Mouse (Mus musculus) midbrain, embryonic 11.5 days (tissue): Measurements from ENCODE around the gene Nfkbid. TPM values are rescaled to one million over a fixed set of nuclear protein-coding genes. Genes with fewer than 3 reads are reported as not detected.

Experiments
- ATAC-seq: fragments of 200-750 bp; cut with Nextera tagmentation; 2 replicates; pipeline ENCODE4 v1.8.0; 2017; ENCODE audit warnings: moderate TSS enrichment, moderate library complexity; ENCODE audit not compliant: low FRiP score
- DNase-seq: peaks from one replicate; pipeline ENCODE4 v3.0.0; 2015; ENCODE audit warnings: low spot score; ENCODE audit errors: missing footprints
- H3K27ac ChIP-seq: fragments of 300-500 bp; sonication (generic); 2 replicates; pipeline ENCODE4 v1.5.1; 2014; ENCODE audit warnings: low read depth, low read length
- H3K27me3 ChIP-seq: fragments of 300-500 bp; sonication (generic); 2 replicates; pipeline ENCODE4 v1.6.1; 2014; ENCODE audit warnings: mild to moderate bottlenecking, low read length, moderate library complexity, mixed read lengths; ENCODE audit not compliant: control insufficient read depth, insufficient read depth
- H3K36me3 ChIP-seq: fragments of 300-500 bp; sonication (generic); 2 replicates; pipeline ENCODE4 v1.6.1; 2014; ENCODE audit warnings: mild to moderate bottlenecking, low read length, moderate library complexity, mixed read lengths; ENCODE audit not compliant: control insufficient read depth, insufficient read depth
- H3K4me1 ChIP-seq: fragments of 300-500 bp; sonication (generic); 2 replicates; pipeline ENCODE4 v1.6.1; 2014; ENCODE audit warnings: low read length; ENCODE audit not compliant: control insufficient read depth, insufficient read depth
- H3K4me2 ChIP-seq: fragments of 300-500 bp; sonication (generic); 2 replicates; pipeline ENCODE4 v1.6.1; 2014; ENCODE audit warnings: mild to moderate bottlenecking, moderate library complexity
- H3K4me3 ChIP-seq: fragments of 300-500 bp; sonication (generic); 2 replicates; pipeline ENCODE4 v1.5.1; 2014; ENCODE audit warnings: low read depth, low read length
- H3K9ac ChIP-seq: fragments of 300-500 bp; sonication (generic); 2 replicates; pipeline ENCODE4 v1.6.1; 2014; ENCODE audit warnings: low read length
- H3K9me3 ChIP-seq: fragments of 300-500 bp; sonication (generic); 2 replicates; pipeline ENCODE4 v1.6.1; 2016; ENCODE audit warnings: low read length; ENCODE audit not compliant: control insufficient read depth
- WGBS: fragments of 180-500 bp; shearing (Covaris S2); extraction: QIAGEN DNeasy Blood & Tissue Kit; methylation state at CpG from one replicate; pipeline ENCODE4 v1.1.7; 2014; 5-methylcytosine and 5-hydroxymethylcytosine counted together
- polyA plus RNA-seq: library from polyadenylated mRNA; unstranded; fragments of >200 nt; fragmentation: Nextera tagmentation; extraction: Ambion mirVana; gene quantifications from 2 replicates; pipeline ENCODE4 v1.2.1, GENCODE M21; 2014

Nfkbid gene
- polyA plus RNA-seq, 1 experiment from 2014 or later, result 1.2 TPM

GRCm38 (mm10) chr7:30454259-30454658 lies 32.7 kb downstream of the Nfkbid start:
- Histone ChIP-seq H3K9me3 (no peaks in the 10 kb centered on the region), H3K4me1 (peaks cover 20% of the 10 kb centered on the region), H3K27ac (no peak overlapping the region), H3K36me3 (no peaks in the 10 kb centered on the region), H3K4me3 (no peak overlapping the region), H3K4me2 (no peak overlapping the region; the same call in 1 of the 2 replicates), H3K27me3 (peaks cover 64% of the 10 kb centered on the region), H3K9ac (no peak overlapping the region)
- 10% methylated on average over 6 of the region's 6 CpGs for WGBS
- ATAC-seq (no peak), DNase-seq (no peak)

- peaks cover 20% of the 10 kb centered on the region for H3K4me1 ChIP-seq
- ATAC-seq, result no peak
- H3K27ac ChIP-seq, result no peak overlapping the region
- H3K4me2 ChIP-seq, result peak overlapping the region; percentile 48
- peaks cover 78% of the 10 kb centered on the region for H3K27me3 ChIP-seq
- no peaks in the 10 kb centered on the region for H3K9me3 ChIP-seq
- no peaks in the 10 kb centered on the region for H3K36me3 ChIP-seq
- no peak overlapping the region; the same call in 1 of the 2 replicates for H3K9ac ChIP-seq
- under 1% methylated on average over 9 of the region's 9 CpGs for WGBS
- peak; percentile 90 for DNase-seq
- H3K4me3 ChIP-seq, result peak overlapping the region; percentile 20
These were observed 35.0 kb downstream of the Nfkbid start for GRCm38 (mm10) chr7:30456487-30456886.

- ATAC-seq (peak; percentile 33; the same call in 1 of the 2 replicates), DNase-seq (peak; percentile 91)
- no peak overlapping the region for H3K27ac ChIP-seq
- peaks cover 20% of the 10 kb centered on the region for H3K4me1 ChIP-seq
- peaks cover 78% of the 10 kb centered on the region for H3K27me3 ChIP-seq
- WGBS, result under 1% methylated on average over 31 of the region's 31 CpGs
- H3K36me3 ChIP-seq, result no peaks in the 10 kb centered on the region
- peak overlapping the region; percentile 42 for H3K9ac ChIP-seq
- peak overlapping the region; percentile 48 for H3K4me2 ChIP-seq
- no peaks in the 10 kb centered on the region for H3K9me3 ChIP-seq
- peak overlapping the region; percentile 20 for H3K4me3 ChIP-seq
These were observed 35.5 kb downstream of the Nfkbid start for GRCm38 (mm10) chr7:30456911-30457628.

DNA sequence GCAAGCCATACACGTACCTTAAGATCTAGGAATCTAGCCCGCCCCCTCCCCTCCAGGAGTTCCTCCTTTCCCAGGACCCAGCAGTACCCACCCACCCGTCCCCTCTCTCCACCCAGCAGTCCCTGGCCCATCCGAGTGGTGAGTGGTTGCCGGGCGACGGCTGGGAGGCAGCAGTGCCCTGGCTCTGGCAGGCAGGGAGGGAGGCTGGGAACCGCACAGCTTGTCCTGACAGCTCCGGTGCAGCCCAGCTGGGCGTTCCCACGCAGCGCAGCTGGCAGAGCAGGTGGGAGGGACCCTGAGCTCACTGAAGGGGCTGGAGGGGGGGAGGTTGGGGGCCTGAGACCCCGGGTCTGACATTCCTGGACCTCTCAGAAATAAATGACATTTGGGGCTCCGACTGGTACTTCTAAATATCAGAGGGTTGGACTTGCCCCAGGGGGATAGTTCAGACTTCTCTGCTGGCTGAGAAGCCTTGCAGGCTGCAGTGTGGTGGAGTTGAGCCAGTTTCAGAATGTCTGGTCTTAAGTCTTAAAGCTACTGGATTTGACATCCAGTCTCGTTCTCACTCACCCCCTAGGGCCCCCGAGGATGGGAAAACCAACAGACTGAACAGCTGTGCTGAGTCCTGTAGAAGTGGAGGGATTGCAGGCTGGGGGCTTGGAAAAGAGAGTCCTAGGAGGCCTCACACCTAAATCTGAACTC lies 36.2 kb downstream of the Nfkbid start, which contains the start of the genes Kirrel2 and Nphs1:
TSS of gene Kirrel2 (minus strand) at position 62 of the 702 bp plus-strand sequence.
TSS of gene Nphs1 (plus strand) at position 687 of the 702 bp plus-strand sequence.
- Histone ChIP-seq H3K36me3 (no peaks in the 10 kb centered on the region), H3K4me1 (peaks cover 20% of the 10 kb centered on the region), H3K27ac (no peak within 1 kb of the TSS; the same call in 1 of the 2 replicates), H3K4me3 (peak within 1 kb of the TSS; percentile 20), H3K9me3 (no peaks in the 10 kb centered on the region), H3K27me3 (peaks cover 78% of the 10 kb centered on the region), H3K9ac (peak within 1 kb of the TSS; percentile 42), H3K4me2 (peak within 1 kb of the TSS; percentile 48)
- ATAC-seq (peak; percentile 81), DNase-seq (peak; percentile 92)
- under 1% methylated on average over 14 of the region's 16 CpGs for WGBS

DNA sequence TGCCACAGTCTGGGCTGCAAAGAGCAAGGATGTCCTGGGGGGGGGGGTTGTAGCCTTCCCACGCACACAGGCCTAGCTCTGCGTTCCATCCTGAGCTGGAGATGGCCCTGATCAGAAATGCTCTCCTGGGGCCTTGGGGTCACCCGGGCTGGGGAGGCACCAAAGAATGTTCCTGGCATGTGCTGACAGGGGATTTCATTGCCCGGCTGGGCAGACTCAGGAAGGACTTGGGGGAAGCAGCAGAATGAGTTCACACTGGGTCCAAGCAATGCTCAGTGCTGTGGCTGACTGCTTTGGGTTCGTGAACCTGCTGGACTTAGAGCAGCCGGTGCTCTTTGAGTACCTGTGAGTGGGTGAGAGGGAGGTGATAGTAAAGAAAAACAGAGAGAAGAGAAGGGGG lies 38.0 kb downstream of the Nfkbid start:
- Histone ChIP-seq H3K27me3 (peaks cover 71% of the 10 kb centered on the region), H3K9ac (no peak overlapping the region), H3K9me3 (no peaks in the 10 kb centered on the region), H3K4me1 (peaks cover 18% of the 10 kb centered on the region), H3K4me3 (no peak overlapping the region), H3K36me3 (no peaks in the 10 kb centered on the region), H3K4me2 (no peak overlapping the region), H3K27ac (no peak overlapping the region)
- ATAC-seq, result no peak
- no peak for DNase-seq
- 40% methylated on average over 6 of the region's 6 CpGs for WGBS

DNA sequence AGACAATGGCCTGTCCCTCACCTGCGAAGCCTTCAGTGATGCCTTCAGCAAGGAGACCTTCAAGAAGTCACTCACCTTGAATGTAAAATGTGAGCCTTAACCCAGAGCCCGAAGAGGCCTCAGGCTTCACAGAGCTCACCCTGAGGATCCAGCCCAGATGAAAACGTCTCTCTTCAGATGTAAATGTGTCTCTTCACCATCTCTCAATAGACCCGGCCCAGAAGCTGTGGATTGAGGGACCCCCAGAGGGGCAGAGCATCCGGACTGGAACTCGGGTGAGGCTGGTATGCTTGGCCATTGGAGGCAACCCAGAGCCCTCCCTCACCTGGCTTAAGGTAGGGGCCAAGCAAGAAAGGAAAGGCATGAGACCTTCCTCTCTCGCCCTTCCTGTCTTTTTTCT lies 42.0 kb downstream of the Nfkbid start:
- 16% methylated on average over 7 of the region's 7 CpGs for WGBS
- no peaks in the 10 kb centered on the region for H3K36me3 ChIP-seq
- no peak overlapping the region for H3K4me2 ChIP-seq
- no peak overlapping the region for H3K27ac ChIP-seq
- H3K9me3 ChIP-seq, result no peaks in the 10 kb centered on the region
- H3K9ac ChIP-seq, result no peak overlapping the region
- ATAC-seq (no peak), DNase-seq (no peak)
- H3K4me3 ChIP-seq, result no peak overlapping the region
- 0 out of 2 replicates have a peak, but pooled peaks cover 2% of the 10 kb centered on the region for H3K4me1 ChIP-seq
- H3K27me3 ChIP-seq, result peaks cover 64% of the 10 kb centered on the region

DNA sequence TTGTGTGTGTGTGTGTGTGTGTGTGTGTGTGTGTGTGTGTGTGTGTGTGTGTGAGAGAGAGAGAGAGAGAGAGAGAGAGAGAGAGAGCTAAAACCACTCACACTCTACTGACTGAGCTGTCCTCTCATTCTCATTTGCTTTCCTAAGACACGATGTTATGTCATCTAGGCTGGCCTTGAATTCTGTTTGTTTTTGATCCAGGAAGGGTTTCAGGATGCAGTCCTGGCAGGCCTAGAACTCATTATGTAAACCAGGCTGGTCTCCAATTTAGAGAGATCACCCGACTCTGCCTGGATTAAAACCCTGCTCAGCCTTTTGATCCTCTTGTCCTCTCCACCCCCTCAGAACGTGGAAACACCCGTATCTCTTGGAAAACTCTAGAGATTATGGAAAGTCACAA lies 42.5 kb downstream of the Nfkbid start:
- Histone ChIP-seq H3K4me2 (no peak overlapping the region), H3K27ac (no peak overlapping the region), H3K4me1 (0 out of 2 replicates have a peak, but pooled peaks cover 2% of the 10 kb centered on the region), H3K9me3 (no peaks in the 10 kb centered on the region), H3K27me3 (peaks cover 62% of the 10 kb centered on the region), H3K9ac (no peak overlapping the region), H3K36me3 (no peaks in the 10 kb centered on the region), H3K4me3 (no peak overlapping the region)
- ATAC-seq (no peak), DNase-seq (no peak)
- 11% methylated on average over 4 of the region's 4 CpGs for WGBS

DNA sequence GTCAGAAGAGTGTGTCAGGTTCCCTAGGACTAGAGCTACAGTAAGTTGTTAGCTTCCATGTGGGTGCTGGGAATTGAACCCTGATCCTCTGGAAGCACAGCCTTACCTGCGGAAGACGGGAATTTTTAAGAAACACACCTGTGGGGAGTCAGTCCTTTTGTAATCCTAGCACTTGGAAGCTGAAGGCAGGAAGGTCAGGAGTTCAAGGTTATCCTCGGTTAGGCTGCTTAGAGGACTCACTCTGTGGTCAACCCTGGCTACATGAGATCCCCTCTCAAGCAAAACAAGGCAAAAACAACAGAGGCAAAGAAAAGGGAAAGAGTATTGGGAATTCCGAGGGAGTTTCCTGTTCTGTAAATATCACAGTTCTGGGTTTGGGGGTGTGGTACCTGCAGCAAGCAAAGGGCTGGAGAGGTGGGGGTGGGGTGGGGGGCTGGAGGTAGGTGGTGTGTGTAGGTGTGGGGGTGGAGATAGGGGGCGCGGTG lies 43.3 kb downstream of the Nfkbid start:
- no peaks in the 10 kb centered on the region for H3K9me3 ChIP-seq
- 10% methylated on average over 6 of the region's 6 CpGs for WGBS
- H3K36me3 ChIP-seq, result no peaks in the 10 kb centered on the region
- H3K27ac ChIP-seq, result no peak overlapping the region
- DNase-seq (no peak), ATAC-seq (no peak)
- H3K27me3 ChIP-seq, result peaks cover 58% of the 10 kb centered on the region
- H3K4me3 ChIP-seq, result no peak overlapping the region
- H3K9ac ChIP-seq, result no peak overlapping the region
- no peak overlapping the region for H3K4me2 ChIP-seq
- 0 out of 2 replicates have a peak, but pooled peaks cover 2% of the 10 kb centered on the region for H3K4me1 ChIP-seq

DNA sequence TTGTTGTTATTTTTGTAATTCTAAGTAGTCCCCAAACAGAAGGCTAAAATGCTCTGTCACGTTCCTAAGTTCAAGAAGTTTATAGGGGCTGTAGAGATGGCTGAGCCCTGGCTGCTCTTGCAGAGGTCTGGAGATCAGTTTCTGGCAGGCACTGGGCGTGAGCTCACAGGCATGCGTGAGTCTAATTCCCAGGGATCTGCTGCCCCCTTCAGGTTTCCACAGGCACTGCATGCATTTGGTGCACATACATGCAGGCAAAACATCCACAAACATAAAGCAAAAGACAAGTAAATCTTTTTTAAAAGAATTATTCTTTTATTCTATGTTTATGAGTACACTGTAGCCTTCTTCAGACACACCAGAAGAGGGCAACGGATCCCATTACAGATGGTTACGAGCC lies 50.9 kb downstream of the Nfkbid start:
- 42% methylated on average over 5 of the region's 5 CpGs for WGBS
- H3K4me3 ChIP-seq, result no peak overlapping the region
- no peaks in the 10 kb centered on the region for H3K36me3 ChIP-seq
- no peaks in the 10 kb centered on the region for H3K9me3 ChIP-seq
- peaks cover under 1% of the 10 kb centered on the region; the same call in 1 of the 2 replicates for H3K4me1 ChIP-seq
- H3K4me2 ChIP-seq, result no peak overlapping the region
- H3K27me3 ChIP-seq, result peaks cover 4% of the 10 kb centered on the region
- peak; percentile 90 for DNase-seq
- H3K9ac ChIP-seq, result no peak overlapping the region
- no peak for ATAC-seq
- no peak overlapping the region for H3K27ac ChIP-seq
